Mouse (Mus musculus): ENCODE measurements at regions not wholly inside any gene's neighbourhood (a gene's known extent, or its start where the extent isn't known, plus 50 kb on each side); places are given as distances from the start of the nearest gene placed in this dataset.
"Not testable (repeated sequence)": the region's sequence is repeated elsewhere in the genome, so short reads cannot be mapped to it uniquely, and the experiment has no call there.

DNA sequence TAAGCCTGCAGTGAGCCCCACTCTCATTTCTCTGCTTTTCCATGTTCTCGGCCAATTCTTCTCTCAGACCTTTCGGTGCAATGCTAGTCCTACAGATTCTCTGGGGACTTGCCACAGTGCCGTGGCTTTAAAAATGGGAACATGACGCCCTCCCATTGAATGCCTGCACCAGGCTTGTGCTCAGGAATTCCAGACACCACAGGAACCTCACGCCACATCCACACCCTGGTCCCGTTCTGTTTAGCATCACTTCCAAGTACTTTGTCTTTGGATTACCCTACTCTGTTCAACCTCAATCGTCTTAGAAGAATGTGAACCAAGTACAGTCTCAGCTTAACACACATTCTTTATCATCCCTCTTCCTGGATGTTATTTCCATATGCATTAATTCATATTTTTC is 66.5 kb downstream of the Nabp1 start:
- Histone ChIP-seq H3K27me3 (ENCODE audit: insufficient read depth, low read length) (no peaks in the 10 kb centered on the region), H3K9me3 (ENCODE audit: low read length) (no peaks in the 10 kb centered on the region), H3K36me3 (ENCODE audit: insufficient read depth, low read length) (no peaks in the 10 kb centered on the region), H3K4me3 (replicated peaks; ENCODE audit: low read length) (no peak overlapping the region), H3K4me1 (replicated peaks; ENCODE audit: low read depth, low read length) (peaks cover 4% of the 10 kb centered on the region; the same call in 1 of the 2 replicates)
- TF ChIP-seq POU5F1 (IDR thresholded peaks at IDR 0.05; ENCODE audit: borderline replicate concordance, low read length) = no peak
- TF ChIP-seq CTCF (conservative IDR thresholded peaks at IDR 0.05; ENCODE audit: low read length) = no peak
- no peak for TF ChIP-seq NANOG (IDR thresholded peaks at IDR 0.05; ENCODE audit: borderline replicate concordance, low read length)

DNA sequence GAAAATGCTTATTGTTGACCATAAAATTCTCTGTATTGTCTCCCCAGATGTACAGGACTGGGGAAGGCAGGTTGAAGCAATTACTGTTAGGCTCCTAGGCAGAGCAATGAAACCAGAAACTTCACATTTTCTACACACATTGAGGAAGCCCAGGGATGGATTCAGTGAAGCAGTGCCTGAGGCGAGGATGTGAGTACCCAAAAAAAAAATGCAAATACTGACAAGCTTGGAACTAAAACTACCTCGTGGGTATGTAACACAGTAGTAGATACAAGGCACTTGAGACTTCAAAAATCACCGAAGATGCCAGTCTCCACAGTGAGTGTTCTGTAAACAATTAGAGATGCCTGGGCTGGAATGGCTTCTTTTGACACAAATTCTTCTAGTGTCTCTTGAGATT is 74.6 kb downstream of the Nabp1 start:
- no peaks in the 10 kb centered on the region for H3K36me3 ChIP-seq (ENCODE audit: insufficient read depth, low read length)
- H3K4me1 ChIP-seq (replicated peaks; ENCODE audit: low read depth, low read length) = no peaks in the 10 kb centered on the region
- no peak for TF ChIP-seq NANOG (IDR thresholded peaks at IDR 0.05; ENCODE audit: borderline replicate concordance, low read length)
- no peak for TF ChIP-seq CTCF (conservative IDR thresholded peaks at IDR 0.05; ENCODE audit: low read length)
- TF ChIP-seq POU5F1 (IDR thresholded peaks at IDR 0.05; ENCODE audit: borderline replicate concordance, low read length) = no peak
- no peaks in the 10 kb centered on the region for H3K9me3 ChIP-seq (ENCODE audit: low read length)
- no peak overlapping the region for H3K4me3 ChIP-seq (replicated peaks; ENCODE audit: low read length)
- H3K27me3 ChIP-seq (ENCODE audit: insufficient read depth, low read length) = no peaks in the 10 kb centered on the region

DNA sequence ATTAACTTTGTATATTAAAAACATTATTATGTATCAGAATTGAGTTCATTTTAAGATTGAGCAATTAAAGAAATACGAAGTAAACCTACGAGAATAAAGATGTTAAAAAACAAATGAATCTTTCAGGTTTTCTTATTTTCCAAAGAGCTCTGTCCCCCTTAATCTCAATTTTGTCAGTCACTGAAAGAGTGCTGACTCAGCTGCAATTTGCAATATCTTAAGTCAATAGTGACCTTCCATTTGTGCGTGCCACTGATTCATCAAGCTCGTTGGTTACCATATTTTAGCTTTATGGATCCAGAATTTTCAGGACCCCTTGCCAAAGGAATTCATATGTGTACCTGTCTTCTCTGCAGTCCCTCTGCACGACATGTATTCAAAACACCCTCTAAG is 75.7 kb downstream of the Nabp1 start:
- H3K9me3 ChIP-seq (ENCODE audit: low read length) = no peaks in the 10 kb centered on the region
- H3K36me3 ChIP-seq (ENCODE audit: insufficient read depth, low read length) = no peaks in the 10 kb centered on the region
- H3K4me1 ChIP-seq (replicated peaks; ENCODE audit: low read depth, low read length) = no peaks in the 10 kb centered on the region
- no peaks in the 10 kb centered on the region for H3K27me3 ChIP-seq (ENCODE audit: insufficient read depth, low read length)
- no peak for TF ChIP-seq CTCF (conservative IDR thresholded peaks at IDR 0.05; ENCODE audit: low read length)
- TF ChIP-seq POU5F1 (IDR thresholded peaks at IDR 0.05; ENCODE audit: borderline replicate concordance, low read length) = no peak
- TF ChIP-seq NANOG (IDR thresholded peaks at IDR 0.05; ENCODE audit: borderline replicate concordance, low read length) = no peak
- H3K4me3 ChIP-seq (replicated peaks; ENCODE audit: low read length) = no peak overlapping the region

DNA sequence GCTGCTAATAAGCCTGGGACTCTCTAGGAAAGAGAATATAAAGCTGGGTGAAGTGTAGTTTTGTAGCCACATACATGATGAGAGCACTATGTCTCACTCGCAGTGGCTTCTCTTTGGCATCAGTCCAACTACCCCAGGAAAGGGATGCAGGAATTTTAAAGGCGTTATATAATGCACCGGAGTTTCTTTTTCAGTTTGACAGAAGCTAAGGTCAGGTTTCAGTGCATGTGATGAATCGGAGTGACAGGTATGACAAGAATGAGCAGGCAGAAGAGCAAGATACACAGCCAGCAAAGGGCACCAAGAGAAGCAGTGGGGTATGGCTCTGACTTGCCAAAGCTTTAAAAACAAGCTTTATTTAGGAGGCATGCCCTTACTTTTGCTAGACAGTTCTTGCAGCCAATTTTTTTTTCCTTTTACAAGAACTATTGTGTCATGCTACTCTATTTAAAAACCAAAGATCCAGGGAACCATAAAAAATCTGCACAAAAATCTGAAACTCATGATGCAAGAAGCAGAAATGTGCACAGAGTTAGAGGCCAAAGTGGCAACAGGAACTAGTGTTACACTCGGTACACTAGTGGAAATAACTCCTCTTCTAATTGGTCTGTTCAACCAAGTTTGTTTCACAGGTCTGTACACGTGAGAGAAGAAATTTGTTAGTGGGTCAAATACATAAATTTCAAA is 76.2 kb downstream of the Nabp1 start:
- Histone ChIP-seq H3K4me3 (replicated peaks; ENCODE audit: low read length) (no peak overlapping the region), H3K4me1 (replicated peaks; ENCODE audit: low read depth, low read length) (no peaks in the 10 kb centered on the region), H3K36me3 (ENCODE audit: insufficient read depth, low read length) (no peaks in the 10 kb centered on the region), H3K9me3 (ENCODE audit: low read length) (no peaks in the 10 kb centered on the region), H3K27me3 (ENCODE audit: insufficient read depth, low read length) (no peaks in the 10 kb centered on the region)
- TF ChIP-seq NANOG (IDR thresholded peaks at IDR 0.05; ENCODE audit: borderline replicate concordance, low read length) (no peak), CTCF (conservative IDR thresholded peaks at IDR 0.05; ENCODE audit: low read length) (no peak), POU5F1 (IDR thresholded peaks at IDR 0.05; ENCODE audit: borderline replicate concordance, low read length) (no peak)

DNA sequence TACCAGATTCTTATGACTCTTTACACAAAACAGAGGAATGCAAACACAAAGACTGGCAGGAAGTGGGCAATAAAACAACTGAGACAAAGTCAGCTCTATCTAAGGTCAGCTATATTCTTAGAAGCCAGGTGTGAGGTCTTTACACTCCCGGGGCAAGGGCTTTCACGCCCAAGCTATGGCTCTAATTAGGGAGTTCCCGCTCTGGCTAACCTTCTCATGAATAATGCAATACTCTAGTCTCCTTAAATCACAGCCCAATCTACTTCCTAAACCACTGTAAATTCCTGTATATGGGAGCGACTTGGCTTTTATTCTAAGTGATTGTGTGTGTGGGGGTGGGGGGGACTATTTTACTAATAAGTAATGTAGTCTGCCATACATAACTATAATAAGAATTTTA is 77.7 kb downstream of the Nabp1 start:
- H3K9me3 ChIP-seq (ENCODE audit: low read length); H3K4me1 ChIP-seq (replicated peaks; ENCODE audit: low read depth, low read length); H3K4me3 ChIP-seq (replicated peaks; ENCODE audit: low read length); H3K36me3 ChIP-seq (ENCODE audit: insufficient read depth, low read length); H3K27me3 ChIP-seq (ENCODE audit: insufficient read depth, low read length): not testable (repeated sequence)
- TF ChIP-seq NANOG (IDR thresholded peaks at IDR 0.05; ENCODE audit: borderline replicate concordance, low read length) = peak; percentile 14; the same call in 1 of the 2 replicates

DNA sequence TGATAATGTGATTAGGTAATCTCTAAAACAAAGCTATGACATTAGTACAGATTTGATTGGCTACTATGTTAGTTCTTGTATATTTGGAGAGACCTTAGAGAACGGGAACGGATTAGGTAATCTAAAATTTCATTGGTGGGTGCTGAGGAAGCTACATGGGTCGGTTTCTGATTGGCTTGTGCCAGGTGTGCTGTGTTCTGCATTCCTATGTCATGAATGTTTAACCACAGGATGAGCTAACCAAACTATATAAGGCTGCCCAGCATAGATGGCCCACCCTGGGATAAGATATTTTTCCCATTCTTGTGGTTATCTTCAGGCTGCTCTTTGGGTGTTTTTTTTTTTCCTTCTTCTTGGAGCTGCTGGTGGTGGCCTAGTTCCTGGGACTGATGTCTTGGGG is 91.4 kb downstream of the Nabp1 start:
- Histone ChIP-seq H3K4me3 (replicated peaks; ENCODE audit: low read length) (no peak overlapping the region), H3K27me3 (ENCODE audit: insufficient read depth, low read length) (no peaks in the 10 kb centered on the region), H3K36me3 (ENCODE audit: insufficient read depth, low read length) (no peaks in the 10 kb centered on the region), H3K9me3 (ENCODE audit: low read length) (peaks cover 22% of the 10 kb centered on the region), H3K4me1 (replicated peaks; ENCODE audit: low read depth, low read length) (no peaks in the 10 kb centered on the region)
- TF ChIP-seq CTCF (conservative IDR thresholded peaks at IDR 0.05; ENCODE audit: low read length) (no peak), POU5F1 (IDR thresholded peaks at IDR 0.05; ENCODE audit: borderline replicate concordance, low read length) (no peak), NANOG (IDR thresholded peaks at IDR 0.05; ENCODE audit: borderline replicate concordance, low read length) (no peak)

DNA sequence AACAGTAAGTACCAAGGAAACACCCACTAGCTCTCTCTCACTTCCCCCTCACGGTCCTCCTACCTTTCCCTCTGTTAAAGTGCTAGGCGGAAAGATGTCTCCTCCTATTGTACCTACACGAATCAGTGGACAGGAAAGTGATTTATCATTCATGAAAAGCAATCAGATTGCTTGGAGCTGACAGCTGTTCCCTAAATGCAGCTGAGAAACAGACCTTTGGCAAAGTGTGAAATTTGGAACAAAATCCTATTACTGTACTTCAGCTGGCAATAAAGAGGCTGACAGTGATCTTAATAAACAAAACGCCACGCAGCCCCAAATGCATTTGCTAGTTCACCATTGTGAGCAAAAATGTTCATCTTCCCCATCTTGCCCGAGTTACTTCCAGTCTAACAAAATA is 94.2 kb downstream of the Nabp1 start:
- Histone ChIP-seq H3K4me3 (replicated peaks; ENCODE audit: low read length) (no peak overlapping the region), H3K36me3 (ENCODE audit: insufficient read depth, low read length) (no peaks in the 10 kb centered on the region), H3K4me1 (replicated peaks; ENCODE audit: low read depth, low read length) (no peaks in the 10 kb centered on the region), H3K27me3 (ENCODE audit: insufficient read depth, low read length) (no peaks in the 10 kb centered on the region), H3K9me3 (ENCODE audit: low read length) (peaks cover 22% of the 10 kb centered on the region)
- TF ChIP-seq CTCF (conservative IDR thresholded peaks at IDR 0.05; ENCODE audit: low read length) = no peak
- TF ChIP-seq POU5F1 (IDR thresholded peaks at IDR 0.05; ENCODE audit: borderline replicate concordance, low read length) = no peak
- TF ChIP-seq NANOG (IDR thresholded peaks at IDR 0.05; ENCODE audit: borderline replicate concordance, low read length) = no peak

DNA sequence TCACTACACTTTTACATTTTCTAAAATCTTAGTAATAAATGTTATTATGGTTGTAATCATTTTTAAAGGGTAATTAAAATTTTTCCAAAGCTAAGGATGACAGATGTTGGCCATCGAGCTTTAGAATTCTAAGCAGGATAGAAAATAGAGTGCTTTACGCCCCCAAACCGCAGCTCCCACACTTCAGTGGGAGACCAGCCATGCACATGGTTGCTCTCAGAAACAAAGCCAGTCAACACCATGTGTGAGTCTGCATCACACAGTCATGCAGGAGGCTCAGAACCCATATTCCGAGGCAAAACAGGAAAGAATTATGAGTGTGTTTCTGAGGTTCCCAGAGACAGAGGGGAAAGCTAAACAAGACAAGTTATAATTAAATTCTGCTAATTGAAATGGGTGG is 91.3 kb downstream of the Cavin2 start:
- no peaks in the 10 kb centered on the region for H3K4me1 ChIP-seq (replicated peaks; ENCODE audit: low read depth, low read length)
- H3K9me3 ChIP-seq (ENCODE audit: low read length) = peaks cover 13% of the 10 kb centered on the region; the same call in 1 of the 2 replicates
- H3K4me3 ChIP-seq (replicated peaks; ENCODE audit: low read length) = no peak overlapping the region
- TF ChIP-seq POU5F1 (IDR thresholded peaks at IDR 0.05; ENCODE audit: borderline replicate concordance, low read length) = no peak
- TF ChIP-seq CTCF (conservative IDR thresholded peaks at IDR 0.05; ENCODE audit: low read length) = no peak
- no peak for TF ChIP-seq NANOG (IDR thresholded peaks at IDR 0.05; ENCODE audit: borderline replicate concordance, low read length)
- no peaks in the 10 kb centered on the region for H3K36me3 ChIP-seq (ENCODE audit: insufficient read depth, low read length)
- no peaks in the 10 kb centered on the region for H3K27me3 ChIP-seq (ENCODE audit: insufficient read depth, low read length)

DNA sequence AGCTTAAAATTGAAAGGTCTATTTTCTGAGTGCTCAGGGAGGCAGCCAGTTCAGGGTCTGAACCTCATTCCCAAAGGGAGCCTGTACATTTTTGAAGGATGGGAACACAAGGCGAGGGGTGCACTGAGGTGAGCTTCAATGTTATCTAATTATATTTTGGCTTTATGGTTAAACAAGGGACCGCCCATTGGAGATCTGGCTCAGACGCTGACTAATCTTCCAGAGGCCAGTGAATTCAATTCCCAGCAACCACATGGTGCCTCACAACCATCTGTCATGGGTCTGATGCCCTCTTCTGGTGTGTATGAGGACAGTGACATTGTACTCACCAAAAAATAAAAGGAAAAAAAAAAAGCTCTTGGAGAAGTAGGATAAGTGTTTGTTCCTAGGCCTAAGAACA is 78.7 kb downstream of the Cavin2 start:
- Histone ChIP-seq H3K9me3 (ENCODE audit: low read length) (no peaks in the 10 kb centered on the region), H3K36me3 (ENCODE audit: insufficient read depth, low read length) (no peaks in the 10 kb centered on the region), H3K27me3 (ENCODE audit: insufficient read depth, low read length) (no peaks in the 10 kb centered on the region), H3K4me3 (replicated peaks; ENCODE audit: low read length) (no peak overlapping the region), H3K4me1 (replicated peaks; ENCODE audit: low read depth, low read length) (peaks cover 6% of the 10 kb centered on the region; the same call in 1 of the 2 replicates)
- TF ChIP-seq CTCF (conservative IDR thresholded peaks at IDR 0.05; ENCODE audit: low read length) (no peak), POU5F1 (IDR thresholded peaks at IDR 0.05; ENCODE audit: borderline replicate concordance, low read length) (no peak)

All from E14TG2a.4 (cell line).